Mouse (Mus musculus) limb, embryonic 12.5 days (tissue): ENCODE measurements around the gene Gm11027. TPM values are rescaled to one million over a fixed set of nuclear protein-coding genes. Genes with fewer than 3 reads are reported as not detected.

Source experiments
- ATAC-seq: fragments of 200-750 bp; cut with Nextera tagmentation; 2 replicates; pipeline ENCODE4 v1.8.0; 2017; ENCODE audit warnings: low read depth, moderate TSS enrichment; ENCODE audit not compliant: insufficient number of reproducible peaks, insufficient read depth, low FRiP score, low TSS enrichment
- H3K27ac ChIP-seq: fragments of 300-500 bp; sonication (generic); 2 replicates; pipeline ENCODE4 v1.5.1; 2016; ENCODE audit warnings: mild to moderate bottlenecking, moderate library complexity
- H3K27me3 ChIP-seq: fragments of 300-500 bp; sonication (generic); 2 replicates; pipeline ENCODE4 v1.6.1; 2016; ENCODE audit warnings: mild to moderate bottlenecking, moderate library complexity
- H3K36me3 ChIP-seq: fragments of 300-500 bp; sonication (generic); 2 replicates; pipeline ENCODE4 v1.6.1; 2016; ENCODE audit warnings: mild to moderate bottlenecking, moderate library complexity
- H3K4me1 ChIP-seq: fragments of 300-500 bp; sonication (generic); replicated peaks from 2 replicates; pipeline ENCODE4 v1.6.1; 2016
- H3K4me2 ChIP-seq: fragments of 300-500 bp; sonication (generic); 2 replicates; pipeline ENCODE4 v1.6.1; 2016; ENCODE audit warnings: mild to moderate bottlenecking, moderate library complexity
- H3K4me3 ChIP-seq: fragments of 300-500 bp; sonication (generic); replicated peaks from 2 replicates; pipeline ENCODE4 v1.5.1; 2016; ENCODE audit warnings: mild to moderate bottlenecking
- H3K9ac ChIP-seq: fragments of 300-500 bp; sonication (generic); replicated peaks from 2 replicates; pipeline ENCODE4 v1.6.1; 2016; ENCODE audit warnings: mild to moderate bottlenecking, moderate library complexity
- H3K9me3 ChIP-seq: fragments of 300-500 bp; sonication (generic); 2 replicates; pipeline ENCODE4 v1.6.1; 2016; ENCODE audit warnings: mild to moderate bottlenecking, moderate library complexity
- WGBS: fragments of 180-500 bp; shearing (Covaris S2); methylation state at CpG from one replicate; pipeline ENCODE4 v1.1.7; 2016; 5-methylcytosine and 5-hydroxymethylcytosine counted together
- microRNA-seq: library from miRNA; unstranded; fragments of <30 nt; microRNA quantifications from one replicate; pipeline ENCODE4, GENCODE M21; 2017
- polyA plus RNA-seq: library from polyadenylated mRNA; unstranded; fragments of >200 nt; fragmentation: Nextera tagmentation; extraction: Ambion mirVana; gene quantifications from 2 replicates; pipeline ENCODE4 v1.2.1, GENCODE M21; 2016

The Gm11027 gene
- polyA plus RNA-seq, 1 experiment from 2014 or later = not detected

- no peak for ATAC-seq
- no peak overlapping the region for H3K9ac ChIP-seq
- H3K9me3 ChIP-seq = no peaks in the 10 kb centered on the region
- H3K4me2 ChIP-seq = no peak overlapping the region
- no peaks in the 10 kb centered on the region for H3K4me1 ChIP-seq
- H3K27me3 ChIP-seq = no peaks in the 10 kb centered on the region
- H3K27ac ChIP-seq = no peak overlapping the region
- 88% methylated on average over 3 of the region's 3 CpGs for WGBS
- no peak overlapping the region for H3K4me3 ChIP-seq
- no peaks in the 10 kb centered on the region for H3K36me3 ChIP-seq
Observed at GRCm38 (mm10) chr12:116307870-116308269, 32.7 kb downstream of the Gm11027 start.

- H3K27ac ChIP-seq = no peak overlapping the region
- no peak overlapping the region for H3K4me3 ChIP-seq
- H3K27me3 ChIP-seq = no peaks in the 10 kb centered on the region
- 81% methylated on average over 2 of the region's 2 CpGs for WGBS
- H3K4me1 ChIP-seq = no peaks in the 10 kb centered on the region
- ATAC-seq = no peak
- no peak overlapping the region for H3K9ac ChIP-seq
- H3K9me3 ChIP-seq = no peaks in the 10 kb centered on the region
- no peaks in the 10 kb centered on the region for H3K36me3 ChIP-seq
- no peak overlapping the region for H3K4me2 ChIP-seq
Observed at GRCm38 (mm10) chr12:116308612-116309011, 33.4 kb downstream of the Gm11027 start.

- H3K27me3 ChIP-seq = no peaks in the 10 kb centered on the region
- H3K36me3 ChIP-seq = no peaks in the 10 kb centered on the region
- H3K4me2 ChIP-seq = no peak overlapping the region
- no peaks in the 10 kb centered on the region for H3K4me1 ChIP-seq
- no peak overlapping the region for H3K9ac ChIP-seq
- no peak overlapping the region for H3K4me3 ChIP-seq
- H3K9me3 ChIP-seq = no peaks in the 10 kb centered on the region
- H3K27ac ChIP-seq = no peak overlapping the region
- ATAC-seq = no peak
- WGBS = 97% methylated on average over 1 of the region's 1 CpGs
Observed at GRCm38 (mm10) chr12:116313816-116314215, 38.6 kb downstream of the Gm11027 start.

GRCm38 (mm10) chr12:116315498-116315897 lies 40.3 kb downstream of the Gm11027 start:
- no peak for ATAC-seq
- Histone ChIP-seq H3K36me3 (no peaks in the 10 kb centered on the region), H3K9me3 (no peaks in the 10 kb centered on the region), H3K4me1 (no peaks in the 10 kb centered on the region), H3K27ac (no peak overlapping the region), H3K4me3 (no peak overlapping the region), H3K27me3 (no peaks in the 10 kb centered on the region), H3K9ac (no peak overlapping the region), H3K4me2 (no peak overlapping the region)
- WGBS = 77% methylated on average over 3 of the region's 3 CpGs

- H3K9ac ChIP-seq = no peak overlapping the region
- no peak overlapping the region for H3K4me2 ChIP-seq
- H3K36me3 ChIP-seq = 0 out of 2 replicates have a peak, but pooled peaks cover 2% of the 10 kb centered on the region
- no peaks in the 10 kb centered on the region for H3K9me3 ChIP-seq
- H3K4me3 ChIP-seq = no peak overlapping the region
- no peaks in the 10 kb centered on the region for H3K27me3 ChIP-seq
- no peak overlapping the region for H3K27ac ChIP-seq
- no peaks in the 10 kb centered on the region for H3K4me1 ChIP-seq
- ATAC-seq = no peak
- 68% methylated on average over 1 of the region's 1 CpGs for WGBS
Observed at GRCm38 (mm10) chr12:116317818-116318217, 42.6 kb downstream of the Gm11027 start.

Small RNA genes lying within 50 kb of the gene (microRNA-seq; reads per million reads assigned to microRNA genes)
- not detected for gene Gm23190

Other genes with a start within 250 kb of the Gm11027 start
- 59.2 and 60.9 TPM in 2 replicates for gene Zfp386, start 227.7 kb upstream of the Gm11027 start, polyA plus RNA-seq
- gene Vipr2, start 197.7 kb upstream of the Gm11027 start, polyA plus RNA-seq = 1.8 and 2.2 TPM in 2 replicates
- 24.7 and 25.9 TPM in 2 replicates for gene Wdr60, start 12.4 kb upstream of the Gm11027 start, polyA plus RNA-seq
- 19.0 and 21.3 TPM in 2 replicates for gene Esyt2, start 5.8 kb downstream of the Gm11027 start, polyA plus RNA-seq
- gene Ncapg2, start 130.0 kb downstream of the Gm11027 start, polyA plus RNA-seq = 47.4 and 53.0 TPM in 2 replicates
- gene Ptprn2, start 210.3 kb downstream of the Gm11027 start, polyA plus RNA-seq = 0.19 and 0.25 TPM in 2 replicates